Mouse (Mus musculus): ENCODE measurements around the gene C330021F23Rik.

GRCm38 (mm10) chr8:3593470-3593869, 25.7 kb downstream of the C330021F23Rik start:
- TF ChIP-seq GATA1 (IDR thresholded peaks at IDR 0.05; ENCODE audit: borderline replicate concordance, low read length) (no peak), CTCF (IDR thresholded peaks at IDR 0.05; ENCODE audit: low read depth, low read length) (no peak), TAL1 (conservative IDR thresholded peaks at IDR 0.05; ENCODE audit: low read depth, low read length) (no peak)

Measured in G1E (cell line).